25 mouse cellular contexts compared by ENCODE assay signal in genomic region chr15:27519857-27520256, GRCm38 (mm10). TPM values are rescaled to one million over a fixed set of nuclear protein-coding genes. Genes with fewer than 3 reads are reported as not detected.
A peak's percentile ranks its signal among the peaks of the same experiment; 100 is the strongest.
DNase-seq lines count a peak whose midpoint lies in the region; ATAC-seq lines count a peak whose summit lies in the region.
"Had no signal": no experiment of that assay in that cellular context is flagged by ENCODE, and none has a peak within 500 bp of the region (broad histone marks: within the 10 kb centered on the region; RNA-seq: fewer than 3 reads in every experiment).

No protein-coding gene starts in this region.

- H3K4me1 ChIP-seq in kidney, embryonic 14.5 days (ENCODE audit: control insufficient read depth, insufficient read depth, low read length): peaks cover 1% of the 10 kb centered on the region; the same call in 1 of the 2 replicates

- H3K36me3 ChIP-seq in kidney, embryonic 14.5 days (ENCODE audit: control insufficient read depth, insufficient read depth, low read length): no peaks in the 10 kb centered on the region

- no peaks in the 10 kb centered on the region for H3K9me3 ChIP-seq in kidney, embryonic 14.5 days (ENCODE audit: control insufficient read depth, low read length)
- H3K9me3 ChIP-seq: heart, embryonic 10.5 days; heart, embryonic 13.5 days had no signal

- H3K4me3 ChIP-seq in kidney, embryonic 14.5 days (ENCODE audit: low read length): no peak overlapping the region
- H3K4me3 ChIP-seq: gastrocnemius, adult 2 months; heart, adult 2 months; heart, embryonic 10.5 days; heart, embryonic 13.5 days had no signal

- intact Hi-C loops in left cerebral cortex, postnatal 4 days (cut with DNase I): no loop called here

- H3K27ac ChIP-seq in kidney, embryonic 14.5 days (ENCODE audit: low read depth, low read length): no peak overlapping the region
- H3K27ac ChIP-seq: gastrocnemius, adult 2 months; heart, adult 2 months; heart, embryonic 10.5 days; heart, embryonic 13.5 days; hindbrain, embryonic 14.5 days; hindbrain, postnatal 0 days had no signal

- no peak overlapping the region for H3K9ac ChIP-seq in kidney, embryonic 14.5 days (ENCODE audit: low read depth, low read length)
- H3K9ac ChIP-seq: forebrain, postnatal 0 days; heart, embryonic 13.5 days; hindbrain, embryonic 14.5 days had no signal

- no peaks in the 10 kb centered on the region for H3K27me3 ChIP-seq in kidney, embryonic 14.5 days (ENCODE audit: control insufficient read depth, insufficient read depth, low read length)
- H3K27me3 ChIP-seq: heart, embryonic 13.5 days had no signal

- 93% methylated on average over 7 of the region's 7 CpGs for WGBS in kidney, embryonic 14.5 days

- no peak overlapping the region for H3K4me2 ChIP-seq in kidney, embryonic 14.5 days (replicated peaks; ENCODE audit: low read depth, low read length)
- H3K4me2 ChIP-seq: heart, embryonic 13.5 days; hindbrain, embryonic 14.5 days had no signal

- DNase-seq in lung, postnatal 36 days: peak; percentile 21
- no peak for DNase-seq in lung, postnatal 14 days
- peak; percentile 5 to 27 for DNase-seq in monocyte, adult 2 months (ENCODE audit: low read depth in 1 of 2, low spot score in 2 of 2)
- DNase-seq in gastrocnemius, postnatal 10 days: no peak
- no peak for DNase-seq in left cerebral cortex, postnatal 4 days
- DNase-seq: adrenal gland, adult 8-10 months; adrenal gland, postnatal 25 days; cerebellum, adult 11-12 months; cerebellum, adult 8-10 months; cerebellum, postnatal 10 days; cerebellum, postnatal 36 days; forebrain, postnatal 0 days; gastrocnemius, adult 2 months; gastrocnemius, postnatal 25 days; heart, adult 2 months; heart, postnatal 14 days; heart, postnatal 4 days had no signal

- peak; percentile 70 for ATAC-seq in granulocyte monocyte progenitor cell, adult 5-6 weeks (replicated peaks; ENCODE audit: poor library complexity, severe bottlenecking)
- no peak for ATAC-seq in kidney, embryonic 14.5 days (ENCODE audit: low FRiP score, low TSS enrichment)
- ATAC-seq: activated CD4-positive, CD25-positive, alpha-beta regulatory T cell, adult 4 months; forebrain, embryonic 14.5 days; forebrain, postnatal 0 days; hindbrain, postnatal 0 days had no signal

RNA-seq across cellular contexts. Expression of gene Ank, which starts 53.4 kb away (rescaled TPM):
- 20.1 and 20.8 TPM in 2 replicates for total RNA-seq in granulocyte monocyte progenitor cell, adult 5-6 weeks (2014; fragmentation: Nextera tagmentation)
- 11.3 and 12.4 TPM in 2 replicates for total RNA-seq in granulocyte monocyte progenitor cell, adult 5-6 weeks (2017)
- 6.1 and 10.3 TPM in 2 replicates for polyA plus RNA-seq in kidney, embryonic 14.5 days (2014; fragmentation: Nextera tagmentation; extraction: Ambion mirVana)
- 10 to 100 TPM; 35.1 to 35.5 TPM for total RNA-seq in gastrocnemius, postnatal 10 days (2021)
- total RNA-seq in left cerebral cortex, postnatal 4 days (2021): 100 to 1,000 TPM; 109 TPM

Comparison
In these comparisons a context has a peak if more than half of its experiments do, and no peak if none do; other contexts are left out.
1. DNase-seq: peak in lung, postnatal 36 days (single experiment) and monocyte, adult 2 months (2 of 2); none in lung, postnatal 14 days (single experiment), gastrocnemius, postnatal 10 days (single experiment) and left cerebral cortex, postnatal 4 days (single experiment).